Mouse (Mus musculus) B cell, adult 67 days (primary cell): ENCODE results near the gene Mrpl4. TPM values are rescaled to one million over a fixed set of nuclear protein-coding genes. Genes with fewer than 3 reads are reported as not detected.

ENCODE experiments used
- total RNA-seq, 2 experiments: library from RNA; stranded (reverse); gene quantifications; 4 replicates each; pipeline ENCODE4 v1.2.4; 2023

Mrpl4 gene
- total RNA-seq, result 10 to 100 TPM; 54.8 to 56.5 TPM

GRCm38 (mm10) chr9:21002627-21003551 is at the start of gene Mrpl4:
Gene Mrpl4 (plus strand): TSS chr9:21002738.

GRCm38 (mm10) chr9:20959430-20959938 is 43.1 kb upstream of the Mrpl4 start, which contains the start of gene Dnmt1:
Gene Dnmt1 (minus strand): TSS chr9:20959888.

GRCm38 (mm10) chr9:20976216-20976960 is 26.1 kb upstream of the Mrpl4 start, which contains the start of gene S1pr2:
Gene S1pr2 (minus strand): TSS chr9:20976781.

GRCm38 (mm10) chr9:21015571-21016130 is 13.1 kb downstream of the Mrpl4 start, which contains the start of gene Icam1:
Gene Icam1 (plus strand): TSS chr9:21015985.

GRCm38 (mm10) chr9:21029291-21030054 is 26.9 kb downstream of the Mrpl4 start, which contains the start of gene Icam4:
Gene Icam4 (plus strand): TSS chr9:21029373.

GRCm38 (mm10) chr9:21031896-21032351 is 29.4 kb downstream of the Mrpl4 start, which contains the start of gene Icam5:
Gene Icam5 (plus strand): TSS chr9:21032073.

Other genes with a start within 250 kb of the Mrpl4 start
- gene Col5a3, start 187.7 kb upstream of the Mrpl4 start, total RNA-seq, result 1 to 10 TPM; 1.1 to 1.7 TPM
- not detected for gene Rdh8, start 184.2 kb upstream of the Mrpl4 start, total RNA-seq
- gene A230050P20Rik, start 134.1 kb upstream of the Mrpl4 start, total RNA-seq, result 10 to 100 TPM; 46.3 to 59.5 TPM
- 1 to 10 TPM in 1 of 2 experiments, under 1 TPM in 1; 0.71 to 1.0 TPM for gene Angptl6, start 123.0 kb upstream of the Mrpl4 start, total RNA-seq
- gene Ppan, start 114.6 kb upstream of the Mrpl4 start, total RNA-seq, result 100 to 1,000 TPM; 123 to 133 TPM
- 100 to 1,000 TPM; 184 to 200 TPM for gene Eif3g, start 104.1 kb upstream of the Mrpl4 start, total RNA-seq
- gene Dnmt1, start 42.9 kb upstream of the Mrpl4 start, total RNA-seq, result 10 to 100 TPM; 76.1 to 83.9 TPM
- 1 to 10 TPM; 2.5 to 3.1 TPM for gene S1pr2, start 26.0 kb upstream of the Mrpl4 start, total RNA-seq
- gene Icam1, start 13.2 kb downstream of the Mrpl4 start, total RNA-seq, result 10 to 100 TPM; 58.0 TPM
- gene Icam4, start 26.6 kb downstream of the Mrpl4 start, total RNA-seq, result under 1 TPM in 1 of 2 experiments, not detected in 1; 0.73 TPM
- gene Icam5, start 29.3 kb downstream of the Mrpl4 start, total RNA-seq, result under 1 TPM; 0.18 to 0.29 TPM
- gene Zglp1, start 64.4 kb downstream of the Mrpl4 start, total RNA-seq, result 1 to 10 TPM in 1 of 2 experiments, not detected in 1; 2.0 TPM
- 1 to 10 TPM; 2.0 to 2.3 TPM for gene Gm49373, start 70.4 kb downstream of the Mrpl4 start, total RNA-seq
- gene Fdx1l, start 70.9 kb downstream of the Mrpl4 start, total RNA-seq, result 10 to 100 TPM; 27.0 to 29.9 TPM
- 10 to 100 TPM in 1 of 2 experiments, 1 to 10 TPM in 1; 7.7 to 10.6 TPM for gene Gm38431, start 89.3 kb downstream of the Mrpl4 start, total RNA-seq
- 100 to 1,000 TPM; 109 to 117 TPM for gene Raver1, start 89.3 kb downstream of the Mrpl4 start, total RNA-seq
- gene Tyk2, start 128.5 kb downstream of the Mrpl4 start, total RNA-seq, result 10 to 100 TPM; 64.0 to 68.8 TPM
- gene Cdc37, start 147.2 kb downstream of the Mrpl4 start, total RNA-seq, result 100 to 1,000 TPM; 103 to 110 TPM
- 10 to 100 TPM; 10.2 to 10.4 TPM for gene Pde4a, start 163.0 kb downstream of the Mrpl4 start, total RNA-seq
- 10 to 100 TPM; 30.9 to 43.4 TPM for gene Keap1, start 236.6 kb downstream of the Mrpl4 start, total RNA-seq
- under 1 TPM; 0.30 to 0.35 TPM for gene S1pr5, start 245.7 kb downstream of the Mrpl4 start, total RNA-seq